In the genomic region with DNA sequence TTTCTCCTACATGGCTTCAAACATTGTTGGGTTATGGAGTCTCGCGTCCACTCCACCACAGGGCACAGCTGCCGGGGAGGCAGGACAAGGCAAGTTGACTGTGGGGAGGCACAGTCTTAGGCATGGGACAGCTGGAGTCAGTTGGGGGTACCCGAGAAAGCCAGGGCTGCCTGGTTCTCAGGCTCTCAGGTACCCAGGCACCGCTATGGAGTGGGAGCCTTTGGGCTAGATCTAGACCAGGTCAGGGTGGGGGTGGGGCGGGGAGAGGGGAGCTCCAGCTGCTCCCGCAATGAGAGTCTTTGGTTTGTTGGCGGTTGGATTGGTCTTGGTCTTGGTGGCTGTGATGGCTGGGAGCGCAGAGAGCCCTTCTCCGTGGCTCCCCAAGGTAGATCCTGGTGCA, we compare ENCODE assay signal across 17 mouse cellular contexts.
"Had no signal": no experiment of that assay in that cellular context is flagged by ENCODE, and none has a peak within 500 bp of the region (broad histone marks: within the 10 kb centered on the region; RNA-seq: fewer than 3 reads in every experiment).

No protein-coding gene starts in this region.

- H3K9ac ChIP-seq: liver, embryonic 13.5 days; liver, embryonic 15.5 days; liver, postnatal 0 days; lung, embryonic 15.5 days; neural tube, embryonic 12.5 days; stomach, embryonic 15.5 days had no signal

- H3K27ac ChIP-seq: liver, embryonic 13.5 days; liver, embryonic 15.5 days; lung, embryonic 15.5 days; macrophage; neural tube, embryonic 12.5 days; stomach, embryonic 15.5 days; stomach, postnatal 0 days had no signal

- H3K9me3 ChIP-seq: liver, embryonic 13.5 days; liver, embryonic 15.5 days; lung, embryonic 15.5 days; neural tube, embryonic 12.5 days; stomach, embryonic 15.5 days had no signal

- H3K27me3 ChIP-seq: liver, embryonic 13.5 days; liver, embryonic 15.5 days; lung, embryonic 15.5 days; megakaryocyte, embryonic 14.5 days; neural tube, embryonic 12.5 days; stomach, embryonic 15.5 days had no signal

- H3K36me3 ChIP-seq: liver, embryonic 13.5 days; liver, embryonic 15.5 days; lung, embryonic 15.5 days; neural tube, embryonic 12.5 days; stomach, embryonic 15.5 days had no signal

- H3K4me1 ChIP-seq: liver, embryonic 13.5 days; liver, embryonic 15.5 days; lung, embryonic 15.5 days; megakaryocyte, embryonic 14.5 days; neural tube, embryonic 12.5 days; stomach, embryonic 15.5 days had no signal

- H3K4me2 ChIP-seq: liver, embryonic 13.5 days; liver, embryonic 15.5 days; lung, embryonic 15.5 days; neural tube, embryonic 12.5 days; stomach, embryonic 15.5 days had no signal

- ATAC-seq: liver, postnatal 0 days; lung, postnatal 0 days had no signal

- H3K4me3 ChIP-seq: liver, embryonic 13.5 days; liver, embryonic 15.5 days; lung, embryonic 15.5 days; megakaryocyte, embryonic 14.5 days; neural tube, embryonic 12.5 days; stomach, embryonic 15.5 days had no signal

- DNase-seq: liver, embryonic 13.5 days; liver, postnatal 0 days; lung, adult 2 months; lung, postnatal 14 days; lung, postnatal 36 days; right cerebral cortex, postnatal 14 days; thymus, adult 2 months; thymus, postnatal 25 days; thymus, postnatal 4 days had no signal
